Mouse (Mus musculus): ENCODE data around the gene Smo.

- TF ChIP-seq POLR2A (IDR thresholded peaks at IDR 0.05; ENCODE audit: control insufficient read depth, low read depth, low read length) (no peak), CTCF (IDR thresholded peaks at IDR 0.05; ENCODE audit: control insufficient read depth, insufficient read depth, insufficient replicate concordance, low read depth, low read length) (no peak)
Measured at GRCm38 (mm10) chr6:29721890-29722289, 13.4 kb upstream of the Smo start.

Data from testis, adult 2 months (tissue).